Mouse (Mus musculus) heart, postnatal 4 days (tissue): ENCODE measurements around the gene Gm5800. TPM values are rescaled to one million over a fixed set of nuclear protein-coding genes. Genes with fewer than 3 reads are reported as not detected.
"Not testable (repeated sequence)": the region's sequence is repeated elsewhere in the genome, so short reads cannot be mapped to it uniquely, and the experiment has no call there.

Experiments
- DNase-seq: peaks from one replicate; pipeline ENCODE4 v3.0.0; 2021
- total RNA-seq, 2 experiments: library from RNA; stranded (reverse); gene quantifications; 2 replicates each; pipeline ENCODE4 v1.2.3; 2021

The Gm5800 gene
- not detected for total RNA-seq

GRCm38 (mm10) chr14:51717083-51717482 is at the start of gene Gm5800:
Gene Gm5800 (minus strand): TSS chr14:51717183.
- no peak for DNase-seq

- DNase-seq, result no peak
These were observed 39.0 kb upstream of the Gm5800 start for GRCm38 (mm10) chr14:51755944-51756343.

- DNase-seq, result no peak
These were observed 23.6 kb upstream of the Gm5800 start for GRCm38 (mm10) chr14:51740347-51741170.

DNA sequence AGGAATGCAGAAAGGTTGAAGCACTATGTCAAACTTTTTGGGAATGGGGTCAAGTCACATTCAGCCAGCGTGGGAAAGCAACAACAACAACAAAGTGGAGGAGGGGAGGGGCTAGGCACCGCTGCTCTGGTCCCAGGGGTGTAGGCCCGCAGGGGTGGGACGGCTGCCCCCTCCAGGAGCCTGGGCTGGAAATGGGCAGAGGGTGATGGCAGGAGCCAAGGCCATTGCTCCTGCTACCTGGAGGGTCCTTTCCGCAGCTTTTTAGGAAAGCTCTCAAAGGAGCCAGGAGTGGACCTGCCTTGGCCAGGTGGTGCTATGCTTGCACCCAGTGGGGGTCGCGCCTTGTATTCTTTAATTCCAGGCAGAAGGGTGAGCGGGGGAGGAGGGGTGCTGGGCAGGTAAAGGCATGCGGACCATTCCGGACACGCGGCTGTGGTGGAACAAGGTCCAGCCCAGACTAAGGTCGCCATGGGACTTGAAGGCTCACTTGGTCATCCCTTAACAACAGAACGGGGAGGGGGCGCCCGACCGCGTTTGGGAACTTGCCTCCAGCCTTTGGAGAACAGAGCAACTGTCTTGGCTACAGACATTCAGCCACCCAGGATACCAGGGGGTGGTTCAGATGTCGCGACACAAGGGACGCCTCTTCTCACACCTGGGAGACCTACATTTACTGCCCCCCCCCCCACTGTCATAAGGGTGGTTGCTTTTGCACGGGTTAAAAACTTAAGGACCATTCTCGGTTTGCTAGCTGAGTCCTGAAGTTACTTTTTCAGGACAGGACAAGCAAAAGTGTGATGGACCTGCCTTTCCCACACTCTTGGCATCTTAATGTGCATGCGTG is 22.4 kb upstream of the Gm5800 start:
- no peak for DNase-seq

- no peak for DNase-seq
These were observed 21.6 kb upstream of the Gm5800 start for GRCm38 (mm10) chr14:51738411-51739149.

- no peak for DNase-seq
These were observed 21.0 kb upstream of the Gm5800 start for GRCm38 (mm10) chr14:51737967-51738366.

GRCm38 (mm10) chr14:51695368-51695767 is 21.6 kb downstream of the Gm5800 start, which contains the start of gene Gm17079:
Gene Gm17079 (minus strand): TSS chr14:51695468.
- DNase-seq, result not testable (repeated sequence)

DNA sequence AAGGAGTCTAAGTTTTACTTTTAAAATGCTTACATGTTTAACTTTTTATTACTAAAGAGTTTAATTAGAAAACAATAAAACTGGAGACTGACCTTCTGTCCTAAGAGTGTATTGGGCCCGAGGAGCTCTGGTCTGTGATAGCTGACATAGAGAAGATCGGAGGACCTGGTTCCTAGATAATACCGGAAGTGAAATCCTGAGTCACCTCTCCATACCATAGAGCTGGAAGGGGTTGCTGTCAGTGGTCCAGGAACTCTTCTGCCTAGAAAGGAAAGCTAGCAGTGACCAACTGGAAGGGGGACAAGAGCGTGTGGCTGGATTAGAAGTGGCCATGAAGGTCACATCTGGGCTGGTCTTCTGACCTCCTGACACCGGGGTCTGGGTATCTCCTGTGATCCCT is 39.7 kb downstream of the Gm5800 start:
- DNase-seq, result no peak

Other genes with a start within 250 kb of the Gm5800 start
- gene Gm5622, start 164.4 kb downstream of the Gm5800 start, total RNA-seq, result not detected
- gene Gm17175, start 143.1 kb downstream of the Gm5800 start, total RNA-seq, result not detected
- not detected for gene Gm17174, start 125.0 kb downstream of the Gm5800 start, total RNA-seq
- gene Gm17078, start 105.9 kb downstream of the Gm5800 start, total RNA-seq, result not detected
- not detected for gene Gm4181, start 81.5 kb downstream of the Gm5800 start, total RNA-seq
- not detected for gene Gm17079, start 21.7 kb downstream of the Gm5800 start, total RNA-seq
- gene Ang4, start 56.4 kb upstream of the Gm5800 start, total RNA-seq, result not detected
- not detected for gene AY358078, start 82.9 kb upstream of the Gm5800 start, total RNA-seq
- gene Ear6, start 136.5 kb upstream of the Gm5800 start, total RNA-seq, result not detected
- gene Mettl17, start 167.7 kb upstream of the Gm5800 start, total RNA-seq, result 10 to 100 TPM; 17.9 to 25.7 TPM
- under 1 TPM; 0.29 to 0.48 TPM for gene Slc39a2, start 175.7 kb upstream of the Gm5800 start, total RNA-seq
- gene Ndrg2, start 197.0 kb upstream of the Gm5800 start, total RNA-seq, result 100 to 1,000 TPM; 452 to 471 TPM
- not detected for gene Tppp2, start 201.2 kb upstream of the Gm5800 start, total RNA-seq
- gene Rnase13, start 205.6 kb upstream of the Gm5800 start, total RNA-seq, result not detected